Mouse (Mus musculus): ENCODE measurements at regions not wholly inside any gene's neighbourhood (a gene's known extent, or its start where the extent isn't known, plus 50 kb on each side); places are given as distances from the start of the nearest gene placed in this dataset.
"Not testable (repeated sequence)": the region's sequence is repeated elsewhere in the genome, so short reads cannot be mapped to it uniquely, and the experiment has no call there.

- not testable (repeated sequence) for DNase-seq (ENCODE audit: low read depth, low spot score)
Measured at GRCm38 (mm10) chr8:71081291-71081690, 175.6 kb downstream of the Map1s start.

DNA sequence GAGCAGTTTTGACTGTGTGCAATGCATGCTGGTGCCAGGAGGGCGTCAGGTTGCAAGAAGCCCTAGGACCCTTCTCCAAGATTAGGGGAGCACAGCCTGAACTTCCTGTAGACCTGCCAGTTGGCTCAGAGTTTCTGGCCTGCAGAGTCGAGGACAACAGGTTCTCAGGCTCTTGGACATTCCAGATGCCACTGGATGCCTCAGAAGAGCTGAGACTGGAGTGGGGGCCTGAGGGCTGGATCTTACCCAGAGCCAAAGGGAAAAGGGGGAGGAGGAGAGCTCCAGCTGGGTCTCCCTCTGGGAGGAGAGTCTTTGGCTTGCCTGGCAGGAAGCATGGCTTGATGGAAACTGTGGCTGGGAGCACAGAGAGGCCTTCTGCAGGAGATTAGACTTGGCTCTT lies 145.4 kb upstream of the Myo9b start:
- DNase-seq (ENCODE audit: low read depth, low spot score), result not testable (repeated sequence)

DNA sequence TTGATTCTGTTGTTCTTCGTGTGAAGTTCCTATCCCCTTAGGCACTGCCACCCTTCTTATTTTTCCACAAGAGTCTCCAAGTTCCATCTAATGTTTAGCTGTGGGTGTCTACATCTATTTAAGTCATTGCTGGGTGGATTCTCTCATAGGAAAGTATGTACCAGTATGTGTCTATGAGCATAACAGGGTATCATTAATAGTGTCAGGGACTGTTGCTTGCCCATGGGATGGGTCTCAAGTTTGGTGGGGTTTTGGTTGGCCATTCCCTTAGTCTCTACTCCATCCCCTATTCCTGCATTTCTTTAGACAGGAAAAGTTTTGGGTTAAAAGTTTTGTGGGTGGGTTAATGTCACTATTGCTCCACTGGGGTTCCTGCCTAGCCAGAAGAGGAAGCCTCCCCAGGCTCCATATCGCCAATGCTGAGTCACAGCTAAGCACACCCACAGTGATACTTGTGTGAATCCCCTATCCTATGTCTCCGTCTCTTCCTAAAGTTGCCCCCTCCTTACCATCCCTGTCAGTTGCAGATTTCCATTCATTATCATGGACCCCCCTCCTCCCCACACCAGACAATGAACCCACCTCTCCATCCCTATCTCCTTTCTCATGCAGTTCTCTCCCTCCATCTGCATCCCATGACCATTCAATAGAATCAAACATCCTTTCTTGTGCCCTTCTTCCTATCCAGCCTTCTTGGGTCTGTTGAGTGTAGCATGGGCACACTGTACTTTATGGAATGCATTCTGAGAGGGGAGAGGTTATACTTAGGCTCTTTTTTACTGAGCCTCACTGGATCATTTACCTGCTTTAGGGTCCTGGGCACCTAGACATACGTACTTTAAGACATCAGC lies 141.9 kb upstream of the Myo9b start:
- DNase-seq (ENCODE audit: low read depth, low spot score), result peak; percentile 14

DNA sequence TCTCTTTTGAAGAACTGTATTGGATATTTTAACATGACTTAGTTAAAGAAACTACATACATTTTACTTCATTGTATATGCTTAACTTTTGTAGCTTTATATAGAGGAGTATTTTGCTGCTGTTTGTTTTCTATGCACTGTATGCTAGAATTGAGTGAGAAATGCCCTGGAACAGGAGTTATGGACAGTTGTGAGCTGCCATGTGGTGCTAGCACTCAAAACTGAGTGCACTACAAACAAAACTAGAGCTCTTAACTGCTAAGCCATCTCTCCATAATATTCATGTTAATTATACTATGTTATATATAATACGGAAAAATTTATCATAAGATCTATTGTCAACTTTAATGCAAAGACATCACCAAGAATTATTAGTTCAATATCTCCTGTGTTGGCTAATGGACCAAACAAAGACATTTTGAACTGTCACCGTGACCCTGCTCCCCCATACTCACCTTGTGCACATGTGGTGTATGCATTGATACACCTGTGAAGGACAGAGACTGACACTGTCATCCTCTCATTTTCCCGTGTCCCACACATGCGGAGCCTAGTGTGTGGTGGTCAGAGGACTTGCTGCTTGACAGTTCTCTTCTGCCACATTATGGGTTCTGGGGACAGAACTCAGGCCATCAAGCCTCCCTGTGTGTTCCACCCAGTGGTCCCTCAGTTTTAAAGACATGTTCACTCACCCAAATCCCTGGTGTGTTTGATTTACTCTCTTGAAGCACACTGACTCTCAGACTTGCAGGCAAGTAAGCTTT lies 141.0 kb upstream of the Myo9b start:
- DNase-seq (ENCODE audit: low read depth, low spot score), result no peak

DNA sequence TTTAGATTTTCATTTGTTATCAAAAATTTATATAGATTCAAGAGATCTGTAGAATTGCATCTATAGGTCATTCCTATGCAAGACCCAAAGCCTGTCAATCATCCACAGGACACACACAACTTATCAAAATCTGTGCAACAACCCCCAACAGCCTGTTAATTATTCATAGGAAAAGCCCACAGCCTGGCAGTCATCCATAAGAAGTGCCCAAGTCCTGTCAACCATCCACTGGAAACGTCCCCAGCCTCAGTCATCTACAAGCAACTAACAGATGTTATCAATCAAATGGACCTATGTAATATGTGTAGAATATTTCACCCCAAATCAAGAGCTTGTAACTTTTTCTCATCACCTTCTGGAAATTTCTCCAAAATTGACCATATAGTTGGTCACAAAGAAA lies 139.6 kb upstream of the Myo9b start:
- not testable (repeated sequence) for DNase-seq (ENCODE audit: low read depth, low spot score)

DNA sequence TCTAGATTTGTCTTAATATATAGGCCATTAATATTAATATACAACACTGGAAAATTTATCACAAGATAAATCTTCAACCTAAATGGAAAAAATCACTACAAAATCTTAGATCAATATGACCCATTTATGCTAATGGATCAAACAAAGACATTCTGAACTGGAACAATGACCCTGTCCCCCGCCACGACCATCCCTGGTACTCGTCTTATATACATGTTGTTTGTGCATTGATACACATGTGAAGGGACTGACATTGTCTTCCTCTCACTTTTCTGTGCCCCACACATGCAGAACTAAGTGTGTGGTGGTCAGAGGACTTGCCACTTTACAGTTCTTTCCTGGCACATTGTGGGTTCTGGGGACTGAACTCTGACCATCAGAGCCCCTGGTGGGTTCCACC lies 135.4 kb upstream of the Myo9b start:
- DNase-seq (ENCODE audit: low read depth, low spot score), result not testable (repeated sequence)

DNA sequence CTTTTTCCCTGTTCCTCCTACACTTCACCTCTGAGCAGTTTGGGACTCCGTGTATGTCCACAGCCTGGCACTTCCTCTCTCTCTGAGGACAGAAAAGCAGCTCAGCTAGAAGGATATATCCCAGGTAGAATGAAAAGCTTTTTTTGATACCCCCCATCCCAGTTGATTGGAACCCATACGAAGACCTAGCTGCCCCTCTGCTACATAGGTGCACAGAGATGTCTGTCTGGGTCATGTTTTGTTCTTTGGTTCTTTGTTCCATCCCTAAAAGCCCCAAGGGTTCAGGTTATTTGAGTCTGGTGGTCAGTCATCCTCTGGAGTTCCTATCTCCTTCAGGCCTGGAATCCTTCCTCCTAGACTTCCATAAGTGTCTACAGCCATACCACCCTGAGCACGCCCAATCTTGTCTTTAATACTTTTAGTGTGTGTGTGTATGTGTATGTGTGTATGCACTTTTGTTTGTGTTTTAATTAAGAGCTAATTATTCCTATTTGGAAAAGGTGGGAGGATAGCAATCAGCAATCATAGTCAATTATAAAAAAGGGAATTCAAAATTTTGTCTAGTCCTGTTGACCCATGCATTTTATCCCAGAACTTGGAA lies 130.0 kb upstream of the Myo9b start:
- not testable (repeated sequence) for DNase-seq (ENCODE audit: low read depth, low spot score)

GRCm38 (mm10) chr8:71171478-71172210 lies 100.9 kb upstream of the Myo9b start:
- not testable (repeated sequence) for DNase-seq (ENCODE audit: low read depth, low spot score)

GRCm38 (mm10) chr8:71192939-71193338 lies 79.6 kb upstream of the Myo9b start:
- DNase-seq (ENCODE audit: low read depth, low spot score), result not testable (repeated sequence)

DNA sequence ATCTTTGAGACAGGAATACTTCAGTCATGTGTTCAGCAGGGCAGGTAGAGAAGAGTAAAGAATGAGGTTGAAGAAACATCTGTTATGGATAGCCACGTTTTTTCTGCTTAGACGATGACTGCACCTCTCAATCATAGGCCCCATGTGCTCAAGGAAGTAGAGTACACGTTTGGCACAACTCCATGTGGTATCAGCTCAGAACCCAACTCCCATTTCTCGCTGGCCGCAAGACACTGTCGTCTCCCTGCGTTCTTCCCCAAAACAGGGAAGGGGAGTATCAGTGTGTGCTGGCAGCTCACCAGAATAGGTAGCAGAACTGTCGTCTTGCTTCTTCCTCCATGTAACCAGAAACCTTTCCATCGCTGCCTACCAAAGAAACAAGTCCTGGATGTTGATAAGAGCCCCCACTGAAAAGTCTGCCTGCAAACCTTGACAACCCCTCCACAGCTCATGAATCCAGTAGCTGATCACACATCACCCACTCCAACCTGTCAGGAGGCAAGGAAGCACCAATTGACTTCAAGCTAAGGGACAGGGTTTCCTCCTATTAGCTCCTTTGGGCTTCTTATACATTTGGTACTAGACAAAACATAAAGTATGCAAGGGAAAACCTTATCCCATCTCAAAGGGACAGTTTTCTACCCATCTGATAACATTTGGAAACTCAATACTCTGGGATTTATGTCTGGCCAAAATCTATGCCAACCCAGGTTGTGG lies 77.3 kb upstream of the Myo9b start:
- not testable (repeated sequence) for DNase-seq (ENCODE audit: low read depth, low spot score)

All from ES-CJ7 (cell line).